Mouse (Mus musculus) G1E (cell line): Measurements from ENCODE around the gene Zcchc8. TPM values are rescaled to one million over a fixed set of nuclear protein-coding genes. Genes with fewer than 3 reads are reported as not detected.

Experiments used
- ATAC-seq: 2 replicates; pipeline ENCODE4 v1.8.0; 2016; ENCODE audit warnings: mild to moderate bottlenecking; ENCODE audit not compliant: insufficient number of reproducible peaks, poor library complexity, low FRiP score, severe bottlenecking; ENCODE audit errors: extremely low read depth
- DNase-seq: peaks from one replicate; pipeline ENCODE4 v3.0.0; 2012; ENCODE audit warnings: low spot score
- H3K27me3 ChIP-seq: 2 replicates; pipeline ENCODE4 v1.6.1; 2012; ENCODE audit warnings: mild to moderate bottlenecking, low read length, inconsistent platforms; ENCODE audit not compliant: insufficient read depth
- H3K36me3 ChIP-seq: replicated peaks from 2 replicates; pipeline ENCODE3; 2012; ENCODE audit warnings: mild to moderate bottlenecking, inconsistent platforms
- H3K4me1 ChIP-seq: 2 replicates; pipeline ENCODE4 v1.6.1; 2012; ENCODE audit warnings: low read depth, low read length, inconsistent platforms, mixed read lengths; ENCODE audit not compliant: insufficient read depth
- H3K4me3 ChIP-seq: 2 replicates; pipeline ENCODE4 v1.5.1; 2012; ENCODE audit warnings: low read depth, mild to moderate bottlenecking, inconsistent platforms, low read length, moderate library complexity, mixed read lengths
- H3K9me3 ChIP-seq: replicated peaks from 2 replicates; pipeline ENCODE4 v1.6.1; 2012; ENCODE audit warnings: inconsistent platforms
- CTCF ChIP-seq: IDR thresholded peaks from 2 replicates; pipeline ENCODE4 v1.5.1; 2012; ENCODE audit warnings: low read depth, low read length, inconsistent platforms, mixed read lengths
- GATA1 ChIP-seq: IDR thresholded peaks from 2 replicates; pipeline ENCODE4 v1.6.1; 2012; ENCODE audit warnings: borderline replicate concordance, low read length, inconsistent platforms, mixed read lengths
- GATA2 ChIP-seq: IDR thresholded peaks from 2 replicates; pipeline ENCODE4 v1.6.1; 2012; ENCODE audit warnings: low read depth, low read length, inconsistent platforms, borderline replicate concordance
- POLR2AphosphoS5 ChIP-seq: IDR thresholded peaks from 2 replicates; pipeline ENCODE4 v1.6.1; 2012; ENCODE audit warnings: low read depth, low read length, inconsistent platforms; ENCODE audit not compliant: insufficient replicate concordance
- TAL1 ChIP-seq: conservative IDR thresholded peaks from 2 replicates; pipeline ENCODE4 v1.6.1; 2012; ENCODE audit warnings: low read depth, low read length, inconsistent platforms, mixed read lengths
- polyA plus RNA-seq: library from polyadenylated mRNA; stranded (reverse); fragments of >175 nt; gene quantifications from 2 replicates; pipeline ENCODE4 v1.2.3, GENCODE M21; 2012
- total RNA-seq, 2 experiments: library from RNA; stranded (forward) in 1 of 2; stranded (reverse) in 1 of 2; fragments of 200-1000 nt in 1 of 2; fragments of >200 nt in 1 of 2; fragmentation: Nextera tagmentation in 1 of 2; gene quantifications; 2 replicates each; pipeline ENCODE4 v1.2.3; 2014 to 2017

Zcchc8 gene
- total and polyA plus RNA-seq, 3 experiments = 41.4 to 79.4 (median 68.2) TPM

- TF ChIP-seq GATA1 = no peak
- TF ChIP-seq POLR2AphosphoS5 = no peak
- TF ChIP-seq GATA2 = no peak
- no peak for TF ChIP-seq TAL1
- TF ChIP-seq CTCF = no peak
- Histone ChIP-seq H3K36me3 (peaks cover 22% of the 10 kb centered on the region), H3K27me3 (no peaks in the 10 kb centered on the region), H3K4me3 (no peak overlapping the region; the same call in 1 of the 2 replicates), H3K9me3 (no peaks in the 10 kb centered on the region), H3K4me1 (peaks cover 38% of the 10 kb centered on the region)
- DNase-seq (no peak), ATAC-seq (no peak)
Observed at GRCm38 (mm10) chr5:123667915-123668314, 53.0 kb downstream of the Zcchc8 start.

- no peak for TF ChIP-seq GATA2
- no peak for TF ChIP-seq POLR2AphosphoS5
- TF ChIP-seq CTCF = no peak
- Histone ChIP-seq H3K27me3 (no peaks in the 10 kb centered on the region), H3K4me1 (peaks cover 34% of the 10 kb centered on the region), H3K9me3 (no peaks in the 10 kb centered on the region), H3K4me3 (no peak overlapping the region), H3K36me3 (peaks cover 24% of the 10 kb centered on the region)
- ATAC-seq (no peak), DNase-seq (no peak)
Observed at GRCm38 (mm10) chr5:123665956-123666355, 54.9 kb downstream of the Zcchc8 start.

DNA sequence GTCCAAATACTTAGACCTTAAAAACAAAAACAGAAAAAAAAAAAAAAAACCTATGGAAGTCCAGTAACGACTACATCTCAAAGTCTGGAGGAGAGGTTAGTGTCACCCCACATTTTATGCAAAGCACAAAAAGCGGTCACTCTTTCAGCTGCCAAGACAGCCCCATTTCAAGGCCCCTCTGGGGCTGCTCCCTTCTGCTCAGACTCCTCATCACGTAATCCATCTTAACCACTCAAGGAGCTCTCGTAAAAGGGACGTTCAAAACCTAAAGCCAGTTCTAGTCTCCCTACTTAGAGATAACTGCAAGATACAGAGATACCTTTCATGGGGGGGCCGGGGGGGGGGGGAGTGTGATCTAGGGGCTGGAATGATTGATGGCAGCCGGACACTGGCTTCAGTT lies 56.6 kb downstream of the Zcchc8 start:
- Histone ChIP-seq H3K27me3 (no peaks in the 10 kb centered on the region), H3K4me3 (no peak overlapping the region), H3K9me3 (no peaks in the 10 kb centered on the region), H3K4me1 (peaks cover 22% of the 10 kb centered on the region), H3K36me3 (peaks cover 20% of the 10 kb centered on the region)
- no peak for ATAC-seq
- no peak for TF ChIP-seq CTCF
- TF ChIP-seq POLR2AphosphoS5 = no peak
- no peak for TF ChIP-seq GATA1
- TF ChIP-seq GATA2 = no peak
- no peak for TF ChIP-seq TAL1
- no peak for DNase-seq

- Histone ChIP-seq H3K9me3 (no peaks in the 10 kb centered on the region), H3K27me3 (no peaks in the 10 kb centered on the region), H3K4me1 (peaks cover 5% of the 10 kb centered on the region; the same call in 1 of the 2 replicates), H3K36me3 (peaks cover 24% of the 10 kb centered on the region), H3K4me3 (no peak overlapping the region)
- no peak for ATAC-seq
- TF ChIP-seq CTCF (no peak), POLR2AphosphoS5 (no peak), GATA2 (no peak), GATA1 (no peak), TAL1 (no peak)
- no peak for DNase-seq
Observed at GRCm38 (mm10) chr5:123662059-123662458, 58.8 kb downstream of the Zcchc8 start.

GRCm38 (mm10) chr5:123661602-123662001 lies 59.3 kb downstream of the Zcchc8 start:
- Histone ChIP-seq H3K9me3 (no peaks in the 10 kb centered on the region), H3K27me3 (no peaks in the 10 kb centered on the region), H3K4me3 (no peak overlapping the region), H3K36me3 (peaks cover 21% of the 10 kb centered on the region), H3K4me1 (peaks cover 5% of the 10 kb centered on the region; the same call in 1 of the 2 replicates)
- DNase-seq (no peak), ATAC-seq (no peak)
- TF ChIP-seq TAL1 (no peak), GATA2 (no peak), POLR2AphosphoS5 (no peak), GATA1 (no peak), CTCF (no peak)

GRCm38 (mm10) chr5:123657651-123658050 lies 63.2 kb downstream of the Zcchc8 start:
- ATAC-seq = no peak
- Histone ChIP-seq H3K4me1 (peaks cover 2% of the 10 kb centered on the region; the same call in 1 of the 2 replicates), H3K36me3 (peaks cover 44% of the 10 kb centered on the region), H3K9me3 (no peaks in the 10 kb centered on the region), H3K27me3 (no peaks in the 10 kb centered on the region), H3K4me3 (no peak overlapping the region)
- no peak for DNase-seq
- TF ChIP-seq CTCF = no peak
- no peak for TF ChIP-seq POLR2AphosphoS5
- TF ChIP-seq GATA2 = no peak
- no peak for TF ChIP-seq TAL1
- no peak for TF ChIP-seq GATA1

GRCm38 (mm10) chr5:123654937-123655336 lies 66.0 kb downstream of the Zcchc8 start:
- TF ChIP-seq GATA1 = no peak
- no peak for TF ChIP-seq CTCF
- no peak for TF ChIP-seq GATA2
- no peak for TF ChIP-seq TAL1
- TF ChIP-seq POLR2AphosphoS5 = no peak
- no peaks in the 10 kb centered on the region for H3K27me3 ChIP-seq
- H3K4me1 ChIP-seq = no peaks in the 10 kb centered on the region
- H3K9me3 ChIP-seq = no peaks in the 10 kb centered on the region
- no peak overlapping the region for H3K4me3 ChIP-seq
- H3K36me3 ChIP-seq = peaks cover 51% of the 10 kb centered on the region
- ATAC-seq (no peak), DNase-seq (no peak)
